Mouse (Mus musculus): ENCODE data around the gene Fis1. TPM values are rescaled to one million over a fixed set of nuclear protein-coding genes. Genes with fewer than 3 reads are reported as not detected.
"Not testable (repeated sequence)": the region's sequence is repeated elsewhere in the genome, so short reads cannot be mapped to it uniquely, and the experiment has no call there.

Gene Fis1
- polyA plus RNA-seq, 1 experiment from 2014 or later, result 173 TPM

- no peak for DNase-seq
- Histone ChIP-seq H3K27ac (ENCODE audit: low read depth) (no peak overlapping the region), H3K4me3 (ENCODE audit: low read depth, low read length) (no peak overlapping the region), H3K9me3 (ENCODE audit: low read length) (no peaks in the 10 kb centered on the region), H3K4me2 (ENCODE audit: low read depth, low read length) (no peak overlapping the region), H3K4me1 (ENCODE audit: insufficient read depth) (no peaks in the 10 kb centered on the region), H3K27me3 (ENCODE audit: insufficient read depth, low read length) (no peaks in the 10 kb centered on the region), H3K36me3 (replicated peaks; ENCODE audit: insufficient read depth, low read length) (no peaks in the 10 kb centered on the region), H3K9ac (replicated peaks) (no peak overlapping the region)
- WGBS (ENCODE audit: insufficient replicate concordance), result 73% methylated on average over 12 of the region's 12 CpGs
- no peak for ATAC-seq
- TF ChIP-seq CTCF (IDR thresholded peaks at IDR 0.05; ENCODE audit: low read depth), result no peak
These were observed 8.0 kb upstream of the Fis1 start for GRCm38 (mm10) chr5:136945084-136945483.

- Histone ChIP-seq H3K4me3 (ENCODE audit: low read depth, low read length) (no peak overlapping the region), H3K4me1 (ENCODE audit: insufficient read depth) (0 out of 2 replicates have a peak, but pooled peaks cover 3% of the 10 kb centered on the region), H3K9ac (replicated peaks) (no peak overlapping the region), H3K4me2 (ENCODE audit: low read depth, low read length) (no peak overlapping the region), H3K36me3 (replicated peaks; ENCODE audit: insufficient read depth, low read length) (no peaks in the 10 kb centered on the region), H3K27me3 (ENCODE audit: insufficient read depth, low read length) (no peaks in the 10 kb centered on the region), H3K27ac (ENCODE audit: low read depth) (no peak overlapping the region), H3K9me3 (ENCODE audit: low read length) (no peaks in the 10 kb centered on the region)
- no peak for TF ChIP-seq CTCF (IDR thresholded peaks at IDR 0.05; ENCODE audit: low read depth)
- TF ChIP-seq EP300 (IDR thresholded peaks at IDR 0.05; ENCODE audit: low read depth), result no peak
- no peak for DNase-seq
- ATAC-seq, result no peak
These were observed 5.2 kb upstream of the Fis1 start for GRCm38 (mm10) chr5:136947874-136948273.

- TF ChIP-seq EP300 (IDR thresholded peaks at IDR 0.05; ENCODE audit: low read depth), result 0 out of 2 replicates have a peak, but pooled peaks have one; percentile 9
- not testable (repeated sequence) for H3K27me3 ChIP-seq (ENCODE audit: insufficient read depth, low read length); H3K9me3 ChIP-seq (ENCODE audit: low read length); H3K4me3 ChIP-seq (ENCODE audit: low read depth, low read length); H3K36me3 ChIP-seq (replicated peaks; ENCODE audit: insufficient read depth, low read length); H3K4me2 ChIP-seq (ENCODE audit: low read depth, low read length); H3K9ac ChIP-seq (replicated peaks); ATAC-seq; DNase-seq; H3K27ac ChIP-seq (ENCODE audit: low read depth)
- WGBS (ENCODE audit: insufficient replicate concordance), result 78% methylated on average over 14 of the region's 14 CpGs
- peaks cover 11% of the 10 kb centered on the region for H3K4me1 ChIP-seq (ENCODE audit: insufficient read depth)
These were observed 3.3 kb upstream of the Fis1 start for GRCm38 (mm10) chr5:136949551-136950336.

GRCm38 (mm10) chr5:136950521-136950920, 2.6 kb upstream of the Fis1 start:
- DNase-seq (no peak), ATAC-seq (no peak)
- Histone ChIP-seq H3K27ac (ENCODE audit: low read depth) (no peak overlapping the region), H3K36me3 (replicated peaks; ENCODE audit: insufficient read depth, low read length) (no peaks in the 10 kb centered on the region), H3K4me2 (ENCODE audit: low read depth, low read length) (no peak overlapping the region), H3K27me3 (ENCODE audit: insufficient read depth, low read length) (no peaks in the 10 kb centered on the region), H3K9me3 (ENCODE audit: low read length) (no peaks in the 10 kb centered on the region), H3K9ac (replicated peaks) (no peak overlapping the region), H3K4me1 (ENCODE audit: insufficient read depth) (peaks cover 11% of the 10 kb centered on the region), H3K4me3 (ENCODE audit: low read depth, low read length) (no peak overlapping the region)
- no peak for TF ChIP-seq CTCF (IDR thresholded peaks at IDR 0.05; ENCODE audit: low read depth)
- no peak for TF ChIP-seq EP300 (IDR thresholded peaks at IDR 0.05; ENCODE audit: low read depth)
- WGBS (ENCODE audit: insufficient replicate concordance), result 82% methylated on average over 6 of the region's 6 CpGs

GRCm38 (mm10) chr5:136952153-136952552, 922 bp upstream of the Fis1 start:
- WGBS (ENCODE audit: insufficient replicate concordance), result 62% methylated on average over 4 of the region's 4 CpGs
- no peaks in the 10 kb centered on the region for H3K36me3 ChIP-seq (replicated peaks; ENCODE audit: insufficient read depth, low read length)
- peaks cover 11% of the 10 kb centered on the region for H3K4me1 ChIP-seq (ENCODE audit: insufficient read depth)
- H3K4me3 ChIP-seq (ENCODE audit: low read depth, low read length), result no peak overlapping the region
- no peak overlapping the region for H3K4me2 ChIP-seq (ENCODE audit: low read depth, low read length)
- TF ChIP-seq CTCF (IDR thresholded peaks at IDR 0.05; ENCODE audit: low read depth) (no peak), EP300 (IDR thresholded peaks at IDR 0.05; ENCODE audit: low read depth) (no peak)
- H3K9me3 ChIP-seq (ENCODE audit: low read length), result no peaks in the 10 kb centered on the region
- no peak overlapping the region for H3K9ac ChIP-seq (replicated peaks)
- DNase-seq (no peak), ATAC-seq (no peak)
- no peak overlapping the region for H3K27ac ChIP-seq (ENCODE audit: low read depth)
- no peaks in the 10 kb centered on the region for H3K27me3 ChIP-seq (ENCODE audit: insufficient read depth, low read length)

GRCm38 (mm10) chr5:136953440-136953951, 421 bp downstream of the Fis1 start:
- Histone ChIP-seq H3K9me3 (ENCODE audit: low read length) (no peaks in the 10 kb centered on the region), H3K27me3 (ENCODE audit: insufficient read depth, low read length) (no peaks in the 10 kb centered on the region), H3K27ac (ENCODE audit: low read depth) (peak overlapping the region; percentile 79), H3K4me1 (ENCODE audit: insufficient read depth) (peaks cover 11% of the 10 kb centered on the region), H3K4me3 (ENCODE audit: low read depth, low read length) (peak overlapping the region; percentile 71), H3K9ac (replicated peaks) (peak overlapping the region; percentile 67), H3K36me3 (replicated peaks; ENCODE audit: insufficient read depth, low read length) (no peaks in the 10 kb centered on the region), H3K4me2 (ENCODE audit: low read depth, low read length) (peak overlapping the region; percentile 80)
- DNase-seq, result peak; percentile 44
- WGBS (ENCODE audit: insufficient replicate concordance), result 2% methylated on average over 12 of the region's 12 CpGs
- peak; percentile 59 for ATAC-seq
- no peak for TF ChIP-seq CTCF (IDR thresholded peaks at IDR 0.05; ENCODE audit: low read depth)
- no peak for TF ChIP-seq EP300 (IDR thresholded peaks at IDR 0.05; ENCODE audit: low read depth)

All from liver, postnatal 0 days (tissue).